Mouse (Mus musculus) retina, embryonic 14.5 days (tissue): Measurements from ENCODE around the gene Hus1b.

Source experiments
- DNase-seq: peaks from one replicate; pipeline ENCODE4 v3.0.0-alpha.2; 2015; ENCODE audit warnings: low spot score

Gene Hus1b

GRCm38 (mm10) chr13:30947540-30947939 is at the start of gene Hus1b:
Hus1b (minus strand) TSS chr13:30947759.
- no peak for DNase-seq

GRCm38 (mm10) chr13:30994249-30994858 is 46.8 kb upstream of the Hus1b start:
- DNase-seq = no peak

DNA sequence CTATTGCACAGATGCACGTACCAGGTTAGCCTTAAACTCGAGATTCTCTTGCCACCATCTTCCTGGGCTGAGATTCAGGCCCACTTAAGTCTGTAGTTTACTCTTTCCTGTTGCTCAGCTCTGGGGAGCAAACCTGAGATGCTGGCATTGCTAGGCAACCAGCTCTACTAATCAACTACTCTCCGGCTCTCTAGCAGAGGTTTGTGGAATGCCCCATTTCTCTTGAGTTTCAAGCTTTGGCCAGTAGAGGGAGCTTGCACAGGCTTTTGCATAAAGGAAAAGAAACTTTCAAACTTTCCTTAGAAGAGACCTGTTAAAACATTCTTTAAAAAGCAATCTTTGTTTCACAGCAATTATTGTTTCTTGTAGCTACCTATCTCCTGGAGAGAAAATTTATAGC is 46.3 kb upstream of the Hus1b start:
- peak; percentile 83 for DNase-seq

- DNase-seq = no peak
Observed at GRCm38 (mm10) chr13:30990233-30990632, 42.7 kb upstream of the Hus1b start.

- no peak for DNase-seq
Observed at GRCm38 (mm10) chr13:30989710-30990109, 42.2 kb upstream of the Hus1b start.

DNA sequence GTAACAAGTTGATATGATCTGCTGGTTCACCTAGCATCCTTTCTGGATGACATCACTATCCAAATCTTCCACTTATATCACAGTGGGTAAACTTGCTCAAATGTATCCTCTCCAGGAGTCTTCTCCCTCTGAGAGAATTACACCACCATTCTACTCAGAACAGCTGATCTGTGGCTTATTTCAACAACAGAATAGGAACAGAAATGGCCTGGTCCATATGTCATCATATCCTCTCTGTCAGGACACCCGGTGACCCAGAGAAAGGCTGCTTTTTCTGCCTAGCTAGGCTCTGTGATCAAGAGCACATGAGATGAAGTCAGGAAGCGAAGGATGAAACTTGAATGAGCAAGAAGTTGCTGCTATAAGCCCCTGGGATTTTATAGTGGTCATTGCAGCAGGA is 40.1 kb upstream of the Hus1b start:
- no peak for DNase-seq

DNA sequence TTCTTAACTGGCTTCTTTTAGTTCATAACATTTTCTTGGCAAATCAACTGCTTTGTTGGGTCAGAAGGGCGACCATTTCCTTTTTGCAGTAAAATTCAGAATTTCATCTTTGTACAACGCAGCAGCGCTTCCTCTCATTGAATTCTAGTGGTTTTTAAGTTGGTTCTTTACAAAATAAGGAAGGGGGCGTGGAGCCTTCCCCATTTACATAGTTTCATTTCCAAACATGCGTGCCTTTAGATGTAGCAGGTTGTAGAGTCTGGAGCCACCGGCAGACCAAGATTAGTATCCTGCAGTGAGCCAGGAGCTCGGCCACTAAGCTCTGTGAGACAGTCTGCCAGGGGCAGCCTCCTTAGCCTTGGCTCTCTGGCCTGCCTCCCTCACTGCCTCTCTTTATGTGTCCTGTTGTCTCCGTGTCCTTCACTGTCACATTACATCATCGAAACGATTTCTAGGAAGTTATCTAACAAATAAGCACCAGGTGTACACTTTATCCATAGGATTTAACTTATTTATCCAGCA is 39.4 kb upstream of the Hus1b start:
- no peak for DNase-seq

GRCm38 (mm10) chr13:30985598-30986466 is 38.3 kb upstream of the Hus1b start:
- DNase-seq = peak; percentile 63

DNA sequence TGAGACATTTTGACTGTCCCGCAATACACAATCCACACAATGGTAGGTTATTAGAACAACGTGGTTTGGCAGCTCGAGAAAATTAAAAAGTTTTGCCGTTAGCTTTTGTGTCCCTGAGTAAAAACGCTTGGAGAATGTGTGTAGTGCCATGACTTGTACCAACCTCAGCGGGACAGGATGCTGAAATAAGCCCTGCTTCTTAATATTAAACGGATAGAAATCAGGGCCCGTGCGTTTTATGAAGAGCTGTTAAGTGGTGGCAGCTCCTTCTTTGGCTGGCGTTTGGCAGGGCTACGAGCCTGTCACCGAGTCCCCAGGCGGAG is 37.7 kb upstream of the Hus1b start:
- DNase-seq = no peak

DNA sequence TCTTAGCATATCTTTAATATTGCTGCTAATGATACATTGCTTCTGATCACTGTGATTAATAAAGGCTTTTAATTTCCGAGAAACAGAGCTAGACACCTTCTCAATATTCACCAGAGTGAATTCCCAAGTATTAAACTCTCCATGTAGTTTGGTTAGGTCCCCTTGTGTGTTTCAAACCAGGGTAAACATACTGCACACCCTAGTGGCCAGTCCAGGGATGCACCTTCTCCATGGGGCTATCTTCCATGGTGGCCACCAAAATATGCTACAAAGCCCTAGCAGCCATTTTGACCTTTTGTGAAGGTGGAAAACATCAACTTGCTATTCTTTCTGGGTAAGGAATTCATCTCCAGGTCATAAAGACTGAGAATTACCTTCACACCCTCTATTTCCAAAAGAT is 34.1 kb upstream of the Hus1b start:
- DNase-seq = peak; percentile 47

- no peak for DNase-seq
Observed at GRCm38 (mm10) chr13:30978224-30978623, 30.7 kb upstream of the Hus1b start.

GRCm38 (mm10) chr13:30976536-30977084 is 29.1 kb upstream of the Hus1b start:
- no peak for DNase-seq

- DNase-seq = peak; percentile 20
Observed at GRCm38 (mm10) chr13:30974247-30974630, 26.7 kb upstream of the Hus1b start.

DNA sequence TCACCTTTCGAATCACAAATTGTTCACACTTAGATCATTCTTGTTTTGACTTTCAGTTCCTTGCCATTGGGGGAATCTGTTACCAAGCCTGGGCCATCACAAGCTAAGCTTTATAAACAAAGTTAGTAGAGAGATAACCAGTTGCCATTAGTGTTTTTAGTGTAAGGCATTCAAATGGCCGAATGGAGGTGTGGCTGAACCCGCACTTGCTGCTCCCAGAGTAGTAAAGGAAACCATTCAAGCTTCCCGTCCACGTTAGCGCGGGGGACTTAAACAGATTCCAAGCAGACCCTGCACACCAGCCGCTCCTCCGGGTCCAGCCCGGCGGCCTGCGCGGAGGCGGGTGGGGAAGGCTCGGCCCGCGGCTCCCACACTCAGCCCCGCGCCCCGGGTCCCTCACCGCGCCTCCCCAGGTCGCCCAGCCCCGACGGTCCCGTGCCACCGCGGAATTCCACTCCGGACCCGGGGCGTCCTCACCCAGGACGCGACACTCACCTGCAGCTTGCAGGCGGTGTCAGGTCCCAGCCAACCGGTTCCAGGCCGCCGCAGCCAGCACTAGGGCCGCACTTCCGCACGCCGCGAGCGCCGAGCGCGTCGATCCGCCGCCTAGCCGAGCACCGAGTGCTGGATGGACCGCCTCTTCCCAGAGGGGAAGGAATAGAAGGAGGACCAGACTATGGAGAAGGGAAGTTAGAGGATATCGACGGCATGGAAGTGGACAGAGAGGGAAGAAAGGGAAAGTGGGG is 26.1 kb upstream of the Hus1b start, which contains the start of the genes Exoc2 and Gm5447:
TSS of gene Exoc2 (minus strand) at position 593 of the 746 bp plus-strand sequence.
TSS of gene Gm5447 (plus strand) at position 704 of the 746 bp plus-strand sequence.
- peak; percentile 86 for DNase-seq

DNA sequence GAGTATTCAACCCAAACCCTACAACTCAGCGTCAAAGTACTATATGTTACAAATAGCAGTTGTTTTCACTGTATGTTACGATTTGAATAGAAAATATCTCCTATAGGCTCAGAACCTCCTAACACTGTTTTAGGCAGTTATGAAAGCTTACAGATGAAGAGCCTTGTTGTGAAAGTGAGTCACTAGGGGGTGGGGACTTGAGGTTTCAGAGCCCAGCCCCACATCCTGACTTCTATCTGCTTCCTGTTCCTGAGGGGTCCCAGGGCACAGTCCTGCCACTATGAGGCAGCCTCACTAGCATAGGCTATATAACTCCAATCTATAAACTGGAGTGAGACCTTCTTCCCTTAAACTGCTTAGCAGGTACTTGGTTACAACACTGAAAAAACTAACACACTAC is 24.5 kb upstream of the Hus1b start:
- no peak for DNase-seq

DNA sequence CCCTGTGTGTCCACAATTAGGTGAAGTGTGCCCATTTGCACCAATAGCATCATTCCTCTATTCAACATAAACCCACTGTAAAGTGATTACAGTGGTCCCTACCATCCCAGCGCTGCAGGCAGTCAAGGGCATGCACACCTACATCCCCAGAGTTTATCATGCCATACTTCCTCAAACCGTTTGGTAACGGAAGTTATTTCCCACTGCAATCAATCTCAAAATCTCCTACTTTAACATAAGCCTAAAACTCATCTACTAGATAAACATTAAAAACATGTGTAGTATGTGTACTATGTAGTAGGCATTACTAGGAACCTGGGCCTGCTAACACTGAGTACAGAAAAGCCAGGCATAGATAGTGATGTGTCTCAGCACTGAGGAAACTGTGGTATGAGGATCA is 23.5 kb upstream of the Hus1b start:
- DNase-seq = no peak

DNA sequence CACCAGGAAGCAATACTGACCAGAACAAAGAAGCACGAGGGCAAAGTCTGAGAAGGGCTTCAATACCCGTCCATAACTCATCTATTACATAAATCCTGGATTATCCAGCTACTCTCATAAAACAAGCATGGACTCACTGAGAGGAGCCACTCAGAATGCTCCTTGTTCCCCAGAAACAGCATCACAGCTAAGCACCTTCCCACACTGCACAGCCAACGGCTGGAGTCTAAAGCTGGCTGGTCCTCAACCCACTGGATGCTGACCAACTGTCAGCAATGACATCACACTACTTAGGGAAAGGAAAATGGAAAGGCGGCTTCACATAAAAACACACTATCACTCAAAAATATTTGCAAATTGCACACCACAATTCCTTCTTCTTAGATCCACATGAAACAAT is 20.8 kb upstream of the Hus1b start:
- no peak for DNase-seq

DNA sequence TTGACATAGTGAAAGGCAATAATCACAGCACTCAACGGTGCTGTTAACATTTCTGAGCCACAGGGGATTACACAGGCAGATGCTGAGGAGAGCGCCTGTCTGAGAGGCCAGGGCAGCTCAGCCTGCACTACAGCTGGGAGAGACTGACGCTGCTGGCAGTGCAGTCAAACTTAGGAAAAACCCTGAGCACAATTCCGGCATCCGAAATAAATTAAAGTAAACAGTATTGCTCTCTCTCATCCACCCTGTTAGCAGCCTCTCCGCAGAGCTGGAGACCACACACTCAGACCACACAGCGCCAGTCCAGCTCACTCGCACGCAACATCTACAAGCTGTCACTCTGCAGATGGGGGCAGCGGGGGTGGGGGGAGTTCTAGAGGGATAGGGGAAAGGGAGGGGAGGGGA is 18.9 kb upstream of the Hus1b start:
- DNase-seq = peak; percentile 71

GRCm38 (mm10) chr13:30961932-30962331 is 14.4 kb upstream of the Hus1b start:
- no peak for DNase-seq

GRCm38 (mm10) chr13:30960714-30961113 is 13.2 kb upstream of the Hus1b start:
- DNase-seq = no peak

GRCm38 (mm10) chr13:30953580-30953979 is 6.0 kb upstream of the Hus1b start:
- no peak for DNase-seq

- DNase-seq = no peak
Observed at GRCm38 (mm10) chr13:30952044-30952443, 4.5 kb upstream of the Hus1b start.
